Mouse (Mus musculus) MEL (cell line): ENCODE results near the gene Mr1.

Source experiments
- CTCF ChIP-seq, 3 experiments: IDR thresholded peaks in 2 of 3; conservative IDR thresholded peaks in 1 of 3; 2 replicates each; pipeline ENCODE4 v1.5.1; 2011 to 2012; ENCODE audit warnings: low read length in 3 of 3, low read depth in 2 of 3, mild to moderate bottlenecking in 2 of 3, improper control_type of control experiment in 1 of 3, inconsistent platforms in 1 of 3, mixed read lengths in 1 of 3, moderate library complexity in 1 of 3; ENCODE audit not compliant: control insufficient read depth in 1 of 3, insufficient read depth in 1 of 3, poor library complexity in 1 of 3, severe bottlenecking in 1 of 3
- HCFC1 ChIP-seq: IDR thresholded peaks from 2 replicates; pipeline ENCODE4 v1.6.1; 2012; ENCODE audit warnings: low read depth, mild to moderate bottlenecking, inconsistent platforms, low read length, improper control_type of control experiment, moderate library complexity
- KAT2A ChIP-seq: conservative IDR thresholded peaks from 2 replicates; pipeline ENCODE4 v1.6.1; 2012; ENCODE audit warnings: low read depth, low read length, improper control_type of control experiment, inconsistent platforms
- MAX ChIP-seq: IDR thresholded peaks from 2 replicates; pipeline ENCODE4 v1.6.1; 2011; ENCODE audit warnings: low read length, improper control_type of control experiment
- MYC ChIP-seq: IDR thresholded peaks from 2 replicates; pipeline ENCODE4 v1.6.1; 2011; ENCODE audit warnings: low read depth, mild to moderate bottlenecking, low read length, improper control_type of control experiment, moderate library complexity
- RCOR1 ChIP-seq: IDR thresholded peaks from 2 replicates; pipeline ENCODE4 v1.6.1; 2012; ENCODE audit warnings: low read depth, mild to moderate bottlenecking, inconsistent platforms, low read length, improper control_type of control experiment
- TCF12 ChIP-seq: IDR thresholded peaks from 2 replicates; pipeline ENCODE4 v1.6.1; 2014; ENCODE audit warnings: low read depth, mild to moderate bottlenecking, inconsistent platforms, low read length, improper control_type of control experiment, moderate library complexity
- ZC3H11A ChIP-seq: IDR thresholded peaks from 2 replicates; pipeline ENCODE4 v1.6.1; 2012; ENCODE audit warnings: low read depth, mild to moderate bottlenecking, inconsistent platforms, low read length, improper control_type of control experiment

DNA sequence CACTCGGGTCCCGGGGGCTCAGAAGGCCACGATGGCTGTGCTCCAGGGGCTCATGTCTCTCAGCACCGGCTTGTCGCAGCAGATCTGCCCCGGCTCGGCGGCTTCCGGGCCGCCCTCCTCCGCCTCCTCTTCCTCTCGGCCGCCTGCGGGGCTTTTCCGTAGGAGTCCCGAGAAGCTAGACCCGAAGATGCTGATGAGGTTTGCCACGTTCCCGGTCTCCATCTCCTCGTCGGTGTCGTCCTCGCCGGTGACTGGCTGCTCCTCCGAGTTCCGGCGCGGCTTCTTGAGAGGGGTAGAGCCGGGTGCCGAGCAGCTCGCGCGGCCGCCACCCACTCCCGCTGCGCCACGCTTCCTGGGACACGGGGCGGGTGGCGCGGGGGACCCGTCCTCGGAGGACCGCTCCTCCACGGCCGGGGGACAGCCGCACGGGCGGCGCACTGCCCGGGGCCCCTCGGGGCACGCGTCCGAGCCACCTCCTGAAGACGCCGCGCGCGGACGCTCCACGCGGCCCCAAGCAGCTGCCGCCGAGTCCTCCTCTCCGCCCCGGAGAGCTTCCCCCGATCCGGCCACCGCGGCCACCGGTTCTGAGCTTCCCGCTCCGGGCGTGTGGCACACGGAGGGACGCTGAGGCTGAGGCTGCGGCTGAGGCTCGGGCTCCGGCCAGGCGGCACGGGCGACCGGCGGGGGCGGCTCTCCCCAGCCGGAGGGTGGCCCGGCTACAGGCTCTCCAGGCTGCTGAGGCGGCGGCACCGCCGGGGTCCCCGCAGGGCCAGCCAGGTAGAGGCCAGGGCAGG is 47.9 kb downstream of the Mr1 start:
- no peak for TF ChIP-seq MYC
- no peak for TF ChIP-seq MAX
- no peak for TF ChIP-seq CTCF (IDR thresholded peaks at IDR 0.05 in 2 of 3, conservative IDR thresholded peaks at IDR 0.05 in 1 of 3; ENCODE audit: control insufficient read depth in 1 of 3, insufficient read depth in 1 of 3, low read depth in 2 of 3, low read length in 3 of 3, poor library complexity in 1 of 3, severe bottlenecking in 1 of 3)
- TF ChIP-seq HCFC1: no peak
- no peak for TF ChIP-seq RCOR1
- no peak for TF ChIP-seq ZC3H11A
- TF ChIP-seq TCF12: no peak
- no peak for TF ChIP-seq KAT2A
